Mouse (Mus musculus): ENCODE measurements around the gene Hoxd11. TPM values are rescaled to one million over a fixed set of nuclear protein-coding genes. Genes with fewer than 3 reads are reported as not detected.

Gene Hoxd11
- polyA plus RNA-seq, 1 experiment = not detected

GRCm38 (mm10) chr2:74708676-74709075, 29.3 kb downstream of the Hoxd11 start:
- no peaks in the 10 kb centered on the region for H3K36me3 ChIP-seq (ENCODE audit: control insufficient read depth)
- no peak for TF ChIP-seq TAL1 (IDR thresholded peaks at IDR 0.05; ENCODE audit: low read length)
- TF ChIP-seq GATA1 (IDR thresholded peaks at IDR 0.05; ENCODE audit: low read length) = no peak
- H3K9me3 ChIP-seq (ENCODE audit: control insufficient read depth, low read length) = no peaks in the 10 kb centered on the region; the same call in 1 of the 2 replicates
- peaks cover 100% of the 10 kb centered on the region for H3K27me3 ChIP-seq (ENCODE audit: control insufficient read depth)
- H3K4me1 ChIP-seq (ENCODE audit: control insufficient read depth) = no peaks in the 10 kb centered on the region
- H3K4me3 ChIP-seq (replicated peaks) = no peak overlapping the region

GRCm38 (mm10) chr2:74709465-74710419, 30.4 kb downstream of the Hoxd11 start:
- Histone ChIP-seq H3K9me3 (ENCODE audit: control insufficient read depth, low read length) (no peaks in the 10 kb centered on the region; the same call in 1 of the 2 replicates), H3K4me3 (replicated peaks) (no peak overlapping the region), H3K4me1 (ENCODE audit: control insufficient read depth) (no peaks in the 10 kb centered on the region), H3K36me3 (ENCODE audit: control insufficient read depth) (no peaks in the 10 kb centered on the region), H3K27me3 (ENCODE audit: control insufficient read depth) (peaks cover 100% of the 10 kb centered on the region)
- TF ChIP-seq TAL1 (IDR thresholded peaks at IDR 0.05; ENCODE audit: low read length) (no peak), GATA1 (IDR thresholded peaks at IDR 0.05; ENCODE audit: low read length) (no peak)

- TF ChIP-seq TAL1 (IDR thresholded peaks at IDR 0.05; ENCODE audit: low read length) = no peak
- TF ChIP-seq GATA1 (IDR thresholded peaks at IDR 0.05; ENCODE audit: low read length) = no peak
- H3K27me3 ChIP-seq (ENCODE audit: control insufficient read depth) = peaks cover 100% of the 10 kb centered on the region
Observed at GRCm38 (mm10) chr2:74710929-74711543, 31.7 kb downstream of the Hoxd11 start.

GRCm38 (mm10) chr2:74711721-74712621, 32.6 kb downstream of the Hoxd11 start, which contains the start of the genes Hoxd3 and Hoxd4:
TSS of gene Hoxd3 (plus strand) at chr2:74711927.
TSS of gene Hoxd4 (plus strand) at chr2:74711929.
- TF ChIP-seq TAL1 (IDR thresholded peaks at IDR 0.05; ENCODE audit: low read length) (no peak), GATA1 (IDR thresholded peaks at IDR 0.05; ENCODE audit: low read length) (no peak)
- peaks cover 1% of the 10 kb centered on the region; the same call in 1 of the 2 replicates for H3K4me1 ChIP-seq (ENCODE audit: control insufficient read depth)
- no peak within 1 kb of the TSS for H3K4me3 ChIP-seq (replicated peaks)
- H3K9me3 ChIP-seq (ENCODE audit: control insufficient read depth, low read length) = no peaks in the 10 kb centered on the region
- H3K36me3 ChIP-seq (ENCODE audit: control insufficient read depth) = no peaks in the 10 kb centered on the region
- H3K27me3 ChIP-seq (ENCODE audit: control insufficient read depth) = peaks cover 98% of the 10 kb centered on the region

More at GRCm38 (mm10) chr2:74710929-74711543, 31.7 kb downstream of the Hoxd11 start:
- Histone ChIP-seq H3K9me3 (ENCODE audit: control insufficient read depth, low read length) (no peaks in the 10 kb centered on the region), H3K36me3 (ENCODE audit: control insufficient read depth) (no peaks in the 10 kb centered on the region), H3K4me3 (replicated peaks) (no peak overlapping the region), H3K4me1 (ENCODE audit: control insufficient read depth) (peaks cover 1% of the 10 kb centered on the region; the same call in 1 of the 2 replicates)

GRCm38 (mm10) chr2:74713239-74714150, 34.1 kb downstream of the Hoxd11 start:
- H3K27me3 ChIP-seq (ENCODE audit: control insufficient read depth) = peaks cover 93% of the 10 kb centered on the region
- H3K9me3 ChIP-seq (ENCODE audit: control insufficient read depth, low read length) = no peaks in the 10 kb centered on the region
- no peaks in the 10 kb centered on the region for H3K36me3 ChIP-seq (ENCODE audit: control insufficient read depth)
- peaks cover 1% of the 10 kb centered on the region; the same call in 1 of the 2 replicates for H3K4me1 ChIP-seq (ENCODE audit: control insufficient read depth)
- H3K4me3 ChIP-seq (replicated peaks) = no peak overlapping the region
- TF ChIP-seq TAL1 (IDR thresholded peaks at IDR 0.05; ENCODE audit: low read length) = no peak
- no peak for TF ChIP-seq GATA1 (IDR thresholded peaks at IDR 0.05; ENCODE audit: low read length)

- peaks cover 91% of the 10 kb centered on the region for H3K27me3 ChIP-seq (ENCODE audit: control insufficient read depth)
- no peaks in the 10 kb centered on the region for H3K9me3 ChIP-seq (ENCODE audit: control insufficient read depth, low read length)
- no peak overlapping the region for H3K4me3 ChIP-seq (replicated peaks)
- peaks cover 1% of the 10 kb centered on the region; the same call in 1 of the 2 replicates for H3K4me1 ChIP-seq (ENCODE audit: control insufficient read depth)
- H3K36me3 ChIP-seq (ENCODE audit: control insufficient read depth) = no peaks in the 10 kb centered on the region
- TF ChIP-seq GATA1 (IDR thresholded peaks at IDR 0.05; ENCODE audit: low read length) (no peak), TAL1 (IDR thresholded peaks at IDR 0.05; ENCODE audit: low read length) (no peak)
Observed at GRCm38 (mm10) chr2:74714156-74714789, 34.9 kb downstream of the Hoxd11 start.

- Histone ChIP-seq H3K9me3 (ENCODE audit: control insufficient read depth, low read length) (no peaks in the 10 kb centered on the region), H3K27me3 (ENCODE audit: control insufficient read depth) (peaks cover 90% of the 10 kb centered on the region), H3K4me1 (ENCODE audit: control insufficient read depth) (peaks cover 1% of the 10 kb centered on the region; the same call in 1 of the 2 replicates), H3K4me3 (replicated peaks) (no peak overlapping the region), H3K36me3 (ENCODE audit: control insufficient read depth) (no peaks in the 10 kb centered on the region)
- TF ChIP-seq GATA1 (IDR thresholded peaks at IDR 0.05; ENCODE audit: low read length) = no peak
- no peak for TF ChIP-seq TAL1 (IDR thresholded peaks at IDR 0.05; ENCODE audit: low read length)
Observed at GRCm38 (mm10) chr2:74714881-74715280, 35.5 kb downstream of the Hoxd11 start.
